Mouse (Mus musculus) liver, adult 2 months (tissue): ENCODE results near the gene Ube2cbp. TPM values are rescaled to one million over a fixed set of nuclear protein-coding genes. Genes with fewer than 3 reads are reported as not detected.

Source experiments
- DNase-seq: peaks from one replicate; pipeline ENCODE4 v3.0.0-alpha.2; 2011; ENCODE audit warnings: low read depth, low spot score; ENCODE audit errors: extremely low read depth
- H3K27ac ChIP-seq: fragments of 200-500 bp; replicated peaks from 2 replicates; pipeline ENCODE4 v1.5.1; 2012; ENCODE audit warnings: low read depth, mild to moderate bottlenecking, control low read depth, inconsistent platforms, low read length; ENCODE audit not compliant: insufficient read depth
- H3K27me3 ChIP-seq: fragments of 200-500 bp; 2 replicates; pipeline ENCODE4 v1.6.1; 2012; ENCODE audit warnings: mild to moderate bottlenecking, moderate library complexity, low read length, inconsistent platforms; ENCODE audit not compliant: control insufficient read depth, insufficient read depth
- H3K36me3 ChIP-seq: fragments of 200-500 bp; 2 replicates; pipeline ENCODE4 v1.6.1; 2012; ENCODE audit warnings: low read length, inconsistent platforms; ENCODE audit not compliant: control insufficient read depth, insufficient read depth
- H3K4me1 ChIP-seq: fragments of 200-500 bp; 2 replicates; pipeline ENCODE4 v1.6.1; 2011; ENCODE audit warnings: low read length; ENCODE audit not compliant: control insufficient read depth, insufficient read depth
- H3K4me3 ChIP-seq: fragments of 200-500 bp; 2 replicates; pipeline ENCODE4 v1.5.1; 2011; ENCODE audit warnings: low read depth, mild to moderate bottlenecking, control low read depth, low read length, moderate library complexity; ENCODE audit not compliant: insufficient read depth
- H3K79me2 ChIP-seq: fragments of 200-500 bp; 2 replicates; pipeline ENCODE4 v1.6.1; 2012; ENCODE audit warnings: inconsistent platforms, mild to moderate bottlenecking, low read length, moderate library complexity; ENCODE audit not compliant: control insufficient read depth, insufficient read depth
- H3K9ac ChIP-seq: fragments of 200-500 bp; 2 replicates; pipeline ENCODE4 v1.6.1; 2012; ENCODE audit warnings: low read depth, mild to moderate bottlenecking, control low read depth, inconsistent platforms, low read length
- CTCF ChIP-seq: fragments of 200-500 bp; IDR thresholded peaks from 2 replicates; pipeline ENCODE4 v1.5.1; 2011; ENCODE audit warnings: low read depth, low read length, control low read depth
- POLR2A ChIP-seq: fragments of 200-500 bp; IDR thresholded peaks from 2 replicates; pipeline ENCODE4 v1.6.1; 2011; ENCODE audit warnings: low read length, control low read depth; ENCODE audit not compliant: insufficient read depth; ENCODE audit errors: extremely low read depth
- WGBS: fragments of 180-500 bp; shearing (Covaris S2); methylation state at CpG from one replicate; pipeline ENCODE4 v1.1.7; 2018; 5-methylcytosine and 5-hydroxymethylcytosine counted together
- polyA plus RNA-seq: library from polyadenylated mRNA; depleted of rRNA; stranded (reverse); fragments of >200 nt; gene quantifications from 2 replicates; pipeline ENCODE4 v1.2.3, GENCODE M21; 2012
- total RNA-seq: library from RNA; depleted of rRNA; stranded (reverse); fragments of >200 nt; gene quantifications from 2 replicates; pipeline ENCODE4 v1.2.3, GENCODE M21; 2014

The Ube2cbp gene
- total and polyA plus RNA-seq, 2 experiments: 0.97 to 2.2 TPM

GRCm38 (mm10) chr9:86491740-86492139 lies 27.0 kb upstream of the Ube2cbp start:
- Histone ChIP-seq H3K4me1 (no peaks in the 10 kb centered on the region), H3K27ac (no peak overlapping the region), H3K9ac (no peak overlapping the region), H3K79me2 (no peaks in the 10 kb centered on the region), H3K4me3 (no peak overlapping the region), H3K27me3 (no peaks in the 10 kb centered on the region), H3K36me3 (peaks cover 35% of the 10 kb centered on the region)
- WGBS: 98% methylated on average over 2 of the region's 2 CpGs
- no peak for DNase-seq
- TF ChIP-seq CTCF: no peak
- no peak for TF ChIP-seq POLR2A

DNA sequence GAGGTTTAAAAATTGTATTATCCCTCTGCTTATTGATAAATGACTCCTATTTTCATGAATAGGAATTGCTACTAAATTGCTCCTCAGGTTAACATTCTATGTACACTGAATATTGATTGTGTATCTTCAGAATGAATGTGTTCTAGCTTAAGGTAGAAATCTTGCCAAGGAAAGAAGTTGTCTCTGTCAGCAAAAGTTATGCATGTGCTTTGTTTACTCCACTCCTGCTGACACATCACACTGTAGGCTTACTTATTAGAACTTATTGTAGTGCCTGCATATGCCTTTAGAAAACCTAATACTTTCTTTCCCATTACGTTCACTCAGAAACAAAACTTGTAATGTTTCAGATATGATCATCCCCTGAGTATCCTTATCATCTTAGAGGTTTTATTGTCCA lies 17.5 kb upstream of the Ube2cbp start:
- 54% methylated on average over 1 of the region's 1 CpGs for WGBS
- no peak for TF ChIP-seq CTCF
- no peak for TF ChIP-seq POLR2A
- Histone ChIP-seq H3K36me3 (peaks cover 2% of the 10 kb centered on the region; the same call in 1 of the 2 replicates), H3K27me3 (no peaks in the 10 kb centered on the region), H3K9ac (no peak overlapping the region), H3K4me3 (no peak overlapping the region), H3K4me1 (no peaks in the 10 kb centered on the region), H3K27ac (no peak overlapping the region), H3K79me2 (peaks cover 3% of the 10 kb centered on the region; the same call in 1 of the 2 replicates)
- DNase-seq: peak; percentile 62

DNA sequence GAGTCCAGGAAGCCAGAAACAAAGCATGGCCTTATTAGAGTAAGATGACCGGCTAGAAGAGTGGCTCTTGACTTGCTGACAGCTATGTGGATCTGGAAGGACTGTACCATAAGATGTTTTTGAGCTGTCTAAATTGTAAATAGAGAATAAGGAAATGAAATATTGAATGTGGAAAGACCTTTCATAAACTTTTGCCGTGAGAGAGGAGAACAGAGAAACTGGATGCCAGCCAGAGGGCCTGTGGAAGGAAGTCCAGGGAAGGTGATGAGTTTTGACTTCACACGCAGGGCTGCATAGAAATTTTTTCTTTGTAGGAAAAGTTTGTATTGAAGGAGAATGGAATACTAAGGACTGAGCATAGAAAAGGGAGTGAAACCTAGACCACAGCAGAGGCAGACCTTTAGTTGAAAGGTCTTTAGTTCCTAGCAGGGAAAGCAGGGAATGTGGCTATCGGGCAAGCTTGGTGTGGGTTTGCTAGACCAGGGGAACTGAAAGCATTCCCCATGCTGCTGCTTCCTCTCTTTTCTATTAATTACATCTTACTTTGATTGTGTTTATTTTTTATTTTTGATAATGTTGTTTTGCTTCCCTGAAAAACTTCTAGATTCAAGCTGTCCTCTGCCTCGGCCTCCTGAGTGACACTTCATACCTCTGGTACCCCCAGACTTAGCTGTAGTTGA lies 13.8 kb upstream of the Ube2cbp start:
- no peaks in the 10 kb centered on the region for H3K36me3 ChIP-seq
- H3K27me3 ChIP-seq: no peaks in the 10 kb centered on the region
- peak; percentile 24 for DNase-seq
- H3K9ac ChIP-seq: no peak overlapping the region
- TF ChIP-seq CTCF (no peak), POLR2A (no peak)
- 72% methylated on average over 5 of the region's 5 CpGs for whole genome bisulfite sequencing
- H3K27ac ChIP-seq: 0 out of 2 replicates have a peak overlapping the region, but pooled peaks have one; percentile 36
- H3K79me2 ChIP-seq: peaks cover 11% of the 10 kb centered on the region; the same call in 1 of the 2 replicates
- no peaks in the 10 kb centered on the region; the same call in 1 of the 2 replicates for H3K4me1 ChIP-seq
- H3K4me3 ChIP-seq: no peak overlapping the region

DNA sequence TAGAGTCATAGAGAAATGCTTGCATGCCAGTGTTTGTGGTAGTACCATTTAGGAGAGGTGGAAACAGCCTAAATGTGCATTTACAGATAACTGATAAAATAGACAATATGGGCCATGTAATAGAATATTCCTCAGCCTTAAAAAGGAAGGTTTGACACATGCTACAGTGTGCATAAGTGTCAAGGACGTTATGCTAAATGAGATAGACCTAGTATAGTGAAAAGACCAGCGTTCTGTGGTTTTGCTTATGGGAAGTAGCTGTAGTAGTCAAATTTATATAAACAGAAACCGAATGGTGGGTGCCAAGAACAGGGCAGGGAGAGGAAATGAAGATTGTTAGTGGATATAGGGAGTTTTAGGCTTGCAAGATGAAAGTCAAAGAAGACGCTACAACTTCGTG lies 12.0 kb upstream of the Ube2cbp start:
- no peak for TF ChIP-seq POLR2A
- no peak for TF ChIP-seq CTCF
- Histone ChIP-seq H3K36me3 (no peaks in the 10 kb centered on the region), H3K79me2 (peaks cover 11% of the 10 kb centered on the region; the same call in 1 of the 2 replicates), H3K4me1 (no peaks in the 10 kb centered on the region; the same call in 1 of the 2 replicates), H3K4me3 (no peak overlapping the region), H3K9ac (no peak overlapping the region), H3K27me3 (no peaks in the 10 kb centered on the region), H3K27ac (no peak overlapping the region)
- WGBS: 63% methylated on average over 5 of the region's 5 CpGs
- DNase-seq: peak; percentile 12

DNA sequence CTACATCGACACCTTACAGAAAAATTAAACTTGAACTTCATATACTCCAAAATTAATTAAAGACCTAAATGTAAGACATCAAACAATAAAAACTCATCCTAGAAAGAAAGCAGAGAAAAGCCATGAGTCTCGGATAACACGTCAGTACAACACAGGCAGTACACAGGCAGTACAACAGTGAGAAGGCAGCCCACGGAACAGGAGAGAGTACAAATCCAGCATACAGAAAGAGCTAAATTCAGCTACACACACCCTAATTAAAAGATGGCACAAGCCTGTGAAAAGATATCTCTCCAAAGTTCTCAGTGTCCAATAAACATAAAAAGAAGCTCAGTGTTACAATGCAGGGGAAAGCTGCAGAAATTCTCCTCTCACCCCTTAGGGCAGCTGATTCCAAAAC lies 11.2 kb upstream of the Ube2cbp start:
- TF ChIP-seq POLR2A (no peak), CTCF (no peak)
- Histone ChIP-seq H3K4me1 (no peaks in the 10 kb centered on the region; the same call in 1 of the 2 replicates), H3K4me3 (no peak overlapping the region), H3K27me3 (no peaks in the 10 kb centered on the region), H3K36me3 (no peaks in the 10 kb centered on the region), H3K27ac (no peak overlapping the region), H3K9ac (no peak overlapping the region), H3K79me2 (peaks cover 11% of the 10 kb centered on the region; the same call in 1 of the 2 replicates)
- DNase-seq: no peak
- WGBS: 94% methylated on average over 4 of the region's 4 CpGs
